Mouse (Mus musculus): Measurements from ENCODE around the gene Fam222a.
A peak's percentile ranks its signal among the peaks of the same experiment; 100 is the strongest.

Fam222a gene

DNA sequence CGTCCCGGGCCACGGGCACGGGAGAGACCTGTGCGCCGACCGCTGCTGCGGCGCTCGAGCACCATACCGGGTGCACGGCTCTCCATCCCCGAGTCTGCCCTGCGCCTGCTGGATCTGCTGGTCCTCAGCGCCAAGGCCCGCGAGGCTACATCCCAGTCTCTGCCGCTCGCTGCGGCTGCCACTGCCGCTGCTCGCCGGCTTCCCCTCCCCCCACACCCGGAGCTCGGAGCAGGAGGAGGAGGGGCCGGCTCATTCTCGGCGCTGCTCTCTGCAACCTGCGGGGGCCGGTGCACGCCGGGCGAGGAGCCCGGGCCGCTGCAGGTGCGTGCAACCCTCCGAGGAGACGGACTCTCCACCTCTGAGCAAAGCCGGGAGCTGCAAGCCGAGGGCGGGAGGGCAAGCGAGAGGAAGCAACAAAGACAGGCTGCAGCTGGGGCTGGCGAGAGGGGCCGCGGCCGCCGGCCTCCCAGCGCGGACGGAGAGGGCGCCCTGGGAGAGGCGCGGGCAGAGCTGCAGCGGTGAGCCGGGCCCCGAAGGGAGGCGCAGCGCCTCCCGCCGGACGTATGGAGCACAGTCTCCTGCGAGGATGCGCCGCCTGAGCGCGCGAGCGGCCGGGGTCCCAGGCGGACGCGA lies at the start of gene Fam222a:
Gene Fam222a (plus strand): TSS at position 452 of the 633 bp plus-strand sequence.
- peak; percentile 79 to 90 for DNase-seq

DNA sequence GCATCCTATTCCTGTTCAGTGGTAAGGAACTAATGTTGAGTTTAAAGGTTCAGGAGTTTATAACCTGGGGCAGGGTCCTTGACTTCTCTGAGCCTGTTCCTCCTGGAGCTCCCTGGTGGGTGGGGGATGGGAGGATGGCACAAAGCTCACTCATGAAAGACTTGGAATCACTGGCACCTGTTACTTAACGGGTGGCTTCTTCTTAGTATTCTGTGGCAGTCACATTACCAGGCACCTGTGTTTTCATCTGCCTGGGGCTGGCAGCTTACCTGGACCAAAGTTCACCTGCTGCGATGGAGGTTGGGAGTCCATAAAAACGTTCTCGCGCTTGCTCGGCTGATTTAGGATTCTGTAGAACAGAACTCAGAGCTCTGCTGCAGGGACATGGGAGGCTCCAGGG lies 39.5 kb upstream of the Fam222a start:
- DNase-seq = peak; percentile 26 to 78

DNA sequence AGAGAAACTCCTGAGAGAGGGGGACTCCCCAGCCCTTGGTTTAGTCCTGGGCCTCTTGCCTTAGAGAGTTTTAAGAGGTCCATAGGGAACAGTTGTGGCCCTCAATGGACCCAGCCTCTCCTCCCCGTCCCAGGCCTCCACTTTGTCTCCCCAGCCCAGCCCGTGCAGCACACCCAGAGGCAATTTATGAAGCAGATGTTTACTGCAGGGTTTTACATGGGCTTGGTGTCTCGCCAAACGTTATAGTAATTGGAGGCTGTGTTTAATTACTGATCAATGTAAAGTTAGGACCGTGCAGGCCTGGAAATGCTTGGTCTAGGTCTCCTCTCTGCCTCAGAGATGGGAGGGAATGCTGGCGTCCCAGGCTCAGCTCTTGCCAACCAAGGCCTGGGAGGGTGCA lies 37.5 kb upstream of the Fam222a start:
- DNase-seq = no peak

DNA sequence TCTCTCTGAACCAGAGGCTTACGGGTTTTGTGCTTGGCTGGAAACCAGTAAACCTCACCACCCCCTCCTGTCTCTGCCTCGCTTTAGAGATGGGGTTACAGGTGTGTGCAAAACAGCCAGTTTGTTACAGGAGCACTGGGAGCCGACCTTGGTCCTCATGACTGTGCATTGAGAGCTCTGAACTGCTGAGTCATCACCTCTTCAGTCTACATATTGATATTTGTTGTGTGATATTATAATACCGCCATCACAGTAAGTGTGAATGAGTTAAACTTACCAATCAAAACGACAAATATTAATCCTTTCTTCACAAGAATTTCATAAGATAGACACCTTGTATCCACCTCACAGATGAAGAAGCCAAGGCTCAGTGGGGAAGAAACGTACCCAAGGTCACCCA lies 35.8 kb upstream of the Fam222a start:
- no peak for DNase-seq

DNA sequence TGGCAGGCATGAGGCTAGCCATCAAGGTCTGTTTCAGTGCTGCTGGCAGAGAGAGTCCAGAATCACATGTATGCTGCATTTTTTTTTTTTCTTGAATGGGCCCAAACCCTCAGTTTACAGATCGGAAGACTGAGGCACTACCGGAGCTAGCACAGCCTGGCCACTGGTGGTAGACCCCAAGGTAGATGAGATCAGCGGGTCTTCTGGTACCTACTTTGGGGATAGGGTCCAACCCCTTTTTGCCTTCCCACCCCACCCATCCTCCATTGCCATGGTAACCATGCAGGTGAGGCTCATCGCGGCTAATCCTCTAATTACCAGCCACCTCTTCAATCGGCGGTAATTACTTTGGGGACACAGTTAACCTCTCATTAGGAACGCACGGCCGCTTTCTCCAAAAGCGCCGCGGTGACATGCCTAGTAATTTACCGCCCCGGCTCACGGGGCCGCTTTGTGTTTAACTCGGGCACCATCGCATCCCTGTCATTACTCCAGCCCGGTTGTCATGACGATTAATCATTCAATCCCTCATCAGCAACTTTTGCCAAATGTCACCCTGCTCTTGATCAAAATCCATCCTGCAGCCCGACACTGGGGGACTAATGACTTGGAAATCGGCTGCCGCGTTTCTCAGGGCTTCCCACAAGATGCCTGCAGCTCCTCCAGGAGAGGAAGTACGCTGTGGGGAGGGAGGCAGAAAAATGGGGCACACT lies 30.4 kb upstream of the Fam222a start:
- no peak for DNase-seq

DNA sequence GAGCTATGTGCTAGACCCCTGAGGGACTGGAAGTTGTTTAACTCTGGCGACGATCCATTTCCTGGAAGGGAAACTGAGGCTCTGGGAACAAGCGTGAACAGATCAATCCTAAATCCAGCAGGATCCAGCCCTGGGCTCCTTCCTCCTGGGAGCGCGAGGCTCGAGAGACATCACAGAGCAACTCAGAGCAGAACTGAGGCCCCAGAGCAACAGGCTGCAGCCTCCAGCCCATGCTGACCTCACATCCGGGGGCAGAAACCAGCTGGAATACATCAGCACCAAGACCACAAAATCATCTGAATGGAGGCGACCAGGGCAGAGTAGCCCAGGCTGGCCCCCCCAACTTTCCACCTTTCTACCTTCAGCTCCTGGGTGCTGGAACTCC lies 29.8 kb upstream of the Fam222a start:
- DNase-seq = peak; percentile 32 to 53

DNA sequence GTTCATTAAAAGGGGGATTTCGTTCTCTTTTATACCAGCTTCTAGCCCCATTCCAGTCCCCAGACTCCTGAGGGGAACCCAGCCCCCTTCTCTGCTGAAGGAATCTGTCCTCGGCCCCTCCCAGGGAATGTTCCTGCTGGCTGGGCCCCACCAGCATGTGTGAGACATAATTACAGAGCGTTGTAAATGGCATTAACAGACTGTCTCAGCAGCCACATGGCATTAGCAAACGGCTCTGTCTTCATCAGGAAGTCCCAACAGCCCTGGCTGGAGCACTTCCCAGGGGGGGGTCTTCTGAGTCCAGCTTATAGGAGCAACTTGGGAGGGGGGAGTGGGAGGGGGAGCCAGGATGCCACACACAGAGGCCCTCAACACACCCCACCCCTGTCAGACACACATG lies 29.1 kb upstream of the Fam222a start:
- DNase-seq = no peak

DNA sequence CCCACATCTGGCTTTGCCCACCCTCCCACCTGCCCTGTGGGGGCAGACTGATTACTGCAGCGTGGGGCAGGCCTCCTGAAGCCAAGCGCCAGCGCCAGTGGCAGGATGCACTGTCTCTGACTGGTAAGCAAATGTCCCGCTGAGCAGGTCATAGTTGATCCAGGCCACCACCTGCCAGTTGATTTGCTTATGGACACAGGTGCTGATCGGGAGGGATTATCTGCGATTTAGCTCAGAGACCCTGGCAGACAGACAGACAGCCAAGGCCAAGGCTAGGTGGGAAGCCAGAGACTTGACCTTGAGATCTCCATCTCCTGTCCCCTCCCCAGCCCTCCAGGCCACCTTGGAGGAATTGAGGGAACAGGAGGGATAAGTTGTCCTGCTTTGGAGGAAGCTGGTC lies 28.1 kb upstream of the Fam222a start:
- no peak for DNase-seq

DNA sequence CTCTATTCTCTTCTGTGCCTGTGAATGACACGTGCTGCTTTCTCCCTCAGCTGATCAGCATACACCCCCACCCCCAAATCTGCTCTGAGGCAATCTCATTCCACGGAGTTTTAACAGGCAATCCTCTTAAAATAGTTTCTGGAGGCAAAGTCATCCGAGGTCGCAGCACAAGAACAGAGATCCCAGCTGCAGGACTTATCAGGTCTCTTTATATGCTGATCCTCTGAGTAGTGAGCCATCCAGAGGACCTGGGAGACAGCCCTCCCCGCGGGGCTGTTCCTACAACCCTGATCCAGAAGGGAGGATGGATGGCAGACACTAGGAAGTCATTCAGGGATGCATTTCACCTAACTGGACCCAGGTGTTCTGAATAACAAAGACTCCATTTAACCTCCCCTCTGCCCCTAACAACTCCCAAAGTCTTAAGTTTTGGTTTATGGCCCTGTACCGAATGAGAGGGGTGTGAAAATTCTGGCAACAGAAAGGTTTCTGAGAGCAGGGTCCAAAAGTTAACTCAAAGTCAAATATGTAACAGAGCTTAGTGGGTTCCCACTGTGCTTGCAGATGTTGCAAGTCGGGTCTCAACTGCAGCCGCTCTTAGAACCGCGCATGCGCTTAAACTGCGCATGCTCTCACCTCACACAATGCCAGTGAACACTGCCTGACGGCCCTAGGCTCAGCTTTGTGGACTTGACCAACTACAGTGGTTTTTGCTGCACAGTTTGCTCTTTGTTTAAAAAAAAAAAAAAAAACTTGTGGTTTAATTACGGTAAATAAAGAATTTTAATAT lies 26.0 kb upstream of the Fam222a start:
- DNase-seq = no peak

DNA sequence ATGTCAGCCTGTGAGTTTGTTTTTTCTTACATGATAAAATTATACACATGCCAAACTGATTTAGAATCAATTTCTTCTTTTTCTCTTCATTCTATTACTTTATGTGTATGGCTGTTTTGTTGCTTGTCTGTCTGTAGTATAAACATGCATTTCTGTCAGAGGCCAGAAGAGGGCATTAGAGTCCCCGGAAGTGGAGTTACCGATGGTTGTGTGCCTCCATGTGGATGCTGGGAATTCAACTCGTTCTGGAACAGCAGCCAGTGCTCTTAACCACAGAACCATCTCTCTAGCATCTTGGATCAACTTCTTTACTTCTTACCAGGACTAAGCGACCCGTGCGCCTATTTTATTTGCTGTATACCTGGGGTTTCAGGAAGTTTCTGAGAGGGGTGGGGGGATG lies 24.2 kb upstream of the Fam222a start:
- no peak for DNase-seq

DNA sequence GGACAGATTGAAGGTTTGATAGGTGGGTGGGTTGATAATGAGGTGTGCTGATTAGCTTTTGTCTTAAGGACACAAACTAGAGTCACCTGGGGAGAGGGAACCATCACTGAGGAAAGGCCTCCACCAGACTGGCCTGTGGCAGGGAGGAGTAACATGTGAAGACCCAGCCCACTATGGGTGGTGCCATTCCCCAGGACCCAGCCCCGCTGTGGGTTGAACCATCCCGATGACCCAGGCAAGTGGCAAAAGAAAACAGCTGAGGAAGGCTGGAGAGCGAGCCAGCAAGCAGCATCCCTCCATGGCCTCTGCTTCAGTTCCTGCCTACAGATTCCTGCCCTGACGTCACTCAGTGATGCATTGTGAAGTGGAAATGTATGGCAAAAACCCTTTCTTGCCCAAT lies 23.6 kb upstream of the Fam222a start:
- DNase-seq = no peak

DNA sequence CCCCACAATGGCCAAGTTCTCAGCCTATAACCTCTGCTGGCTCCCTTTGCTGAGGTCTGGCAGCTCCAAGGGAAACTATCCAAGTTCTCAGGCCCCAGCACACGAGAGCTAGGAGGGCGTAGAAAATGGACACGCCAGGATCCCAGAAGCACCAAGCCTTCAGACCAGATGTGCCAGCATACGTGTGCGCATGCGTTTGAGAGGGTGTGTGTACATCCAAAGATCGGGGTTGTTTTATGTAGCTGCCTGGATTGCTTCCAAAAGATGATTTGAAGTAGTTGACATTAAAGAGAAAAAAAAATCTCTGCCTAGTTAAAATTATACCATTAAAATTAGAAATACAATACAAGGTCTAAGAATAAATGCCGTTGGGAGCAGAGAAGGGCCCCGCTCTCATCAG lies 22.7 kb upstream of the Fam222a start:
- no peak for DNase-seq

DNA sequence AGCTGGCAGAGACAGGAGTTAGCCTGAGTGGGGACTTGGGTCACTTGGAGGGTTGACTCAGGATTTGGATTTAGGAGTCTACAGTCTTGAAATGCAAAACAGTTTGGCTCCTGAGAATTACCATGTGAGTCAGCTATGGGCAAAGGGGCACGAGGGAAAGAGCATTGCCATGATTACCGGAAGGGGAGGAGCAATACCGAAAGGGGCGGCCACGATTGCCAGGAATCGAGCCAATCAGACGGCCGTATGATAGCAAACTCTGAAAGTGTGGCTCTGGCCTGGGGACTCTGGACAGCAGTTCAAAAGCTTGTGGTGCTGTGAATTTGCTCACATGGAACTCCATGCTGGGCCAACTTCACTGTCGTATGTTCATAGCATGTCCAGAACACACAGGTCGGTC lies 18.8 kb upstream of the Fam222a start:
- DNase-seq = no peak

DNA sequence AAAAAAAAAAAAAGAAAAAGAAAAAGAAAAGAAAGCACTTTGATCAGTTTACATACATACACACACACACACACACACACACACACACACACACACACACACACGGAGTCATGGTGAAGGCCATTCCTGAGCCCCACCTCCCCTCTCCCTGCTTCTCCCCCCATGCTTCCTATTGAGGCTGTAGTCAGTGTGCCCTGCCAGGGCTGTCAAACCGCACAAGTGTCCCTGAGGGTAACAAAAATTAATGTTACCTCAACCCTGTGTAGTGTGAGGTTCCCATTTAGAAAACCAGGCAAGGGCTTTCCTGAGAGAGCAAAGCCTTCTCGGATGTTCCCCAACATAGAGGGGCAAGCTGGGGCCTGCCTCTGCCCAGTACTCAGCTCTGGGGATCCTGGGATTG lies 18.0 kb upstream of the Fam222a start:
- DNase-seq = no peak

DNA sequence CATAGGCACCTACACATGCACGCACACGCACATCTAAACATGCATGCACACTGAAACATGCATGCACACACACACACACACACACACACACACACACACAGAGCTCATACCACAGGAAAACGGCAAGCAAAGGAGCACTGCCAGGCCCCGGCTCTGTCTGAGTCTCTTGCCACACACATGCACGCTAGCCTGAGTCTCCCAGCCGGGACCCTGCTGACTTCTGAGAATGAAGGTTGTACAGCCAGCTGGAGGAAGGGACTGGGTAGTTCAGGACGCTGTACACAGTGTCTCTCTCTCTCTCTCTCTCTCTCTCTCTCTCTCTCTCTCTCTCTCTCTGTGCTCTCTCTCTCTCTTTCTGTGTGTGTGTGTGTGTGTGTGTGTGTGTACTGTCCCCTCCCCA lies 17.4 kb upstream of the Fam222a start:
- no peak for DNase-seq

DNA sequence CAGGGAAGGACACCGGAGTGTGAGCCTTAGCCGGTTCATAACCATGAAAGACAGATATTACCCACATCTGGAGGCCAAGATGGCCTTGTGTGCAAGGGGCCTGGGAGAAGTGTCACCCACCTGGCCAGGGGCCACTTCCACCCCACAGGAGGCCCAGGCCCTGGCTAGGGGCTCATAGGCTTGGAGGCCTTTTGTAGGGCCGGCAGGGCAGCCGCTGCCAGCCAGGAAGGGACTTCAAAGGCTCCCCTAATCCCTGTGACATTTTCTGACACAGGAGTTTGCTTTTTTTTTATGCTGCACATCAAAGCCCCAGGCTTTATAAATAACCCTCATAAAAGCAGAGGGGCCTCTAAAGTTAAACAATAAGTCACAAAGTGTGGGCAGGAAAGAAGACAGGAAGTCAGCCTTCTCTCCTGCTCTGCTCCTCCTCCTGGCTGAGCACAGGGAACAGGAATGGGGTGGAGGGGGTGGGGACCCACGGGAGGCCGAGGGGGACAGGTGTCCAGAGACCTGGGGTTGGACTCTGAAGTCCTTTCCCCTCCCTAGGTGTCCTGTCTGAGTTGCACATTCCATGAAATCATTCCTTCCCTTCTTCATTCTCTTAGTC lies 16.8 kb upstream of the Fam222a start:
- DNase-seq = no peak

DNA sequence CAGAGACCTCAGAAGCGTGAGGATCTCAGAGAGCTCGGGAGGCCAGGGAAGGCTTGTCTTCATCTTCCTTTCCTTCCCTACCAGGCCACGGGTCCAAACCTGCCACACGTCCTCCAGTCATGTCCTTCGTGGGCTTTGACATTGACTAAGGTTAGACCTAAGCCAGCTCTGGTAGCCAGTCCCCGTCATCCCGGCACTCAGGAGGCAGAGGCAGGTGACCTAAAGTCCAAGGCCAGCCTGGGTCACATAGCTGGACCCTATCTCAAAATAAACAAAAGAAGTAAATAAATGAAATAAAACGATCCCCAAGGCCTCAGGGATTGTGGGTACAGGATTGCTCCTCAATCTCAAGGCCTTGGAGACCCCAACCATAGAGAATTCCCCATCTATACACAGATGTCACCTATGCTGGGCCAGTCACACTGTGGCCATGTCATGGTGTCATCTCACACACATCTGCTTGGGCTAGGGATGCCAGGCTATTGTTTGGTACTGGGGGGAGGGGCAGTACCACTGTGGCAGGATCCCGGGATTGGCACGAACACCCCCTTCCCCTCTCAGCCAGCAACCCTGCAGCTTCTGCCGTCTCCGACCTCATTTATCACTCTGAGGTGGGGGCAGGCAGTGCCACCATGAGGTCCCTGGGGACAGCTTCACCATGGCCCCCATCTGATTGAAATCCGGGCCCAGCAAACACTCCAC lies 15.2 kb upstream of the Fam222a start:
- no peak for DNase-seq

DNA sequence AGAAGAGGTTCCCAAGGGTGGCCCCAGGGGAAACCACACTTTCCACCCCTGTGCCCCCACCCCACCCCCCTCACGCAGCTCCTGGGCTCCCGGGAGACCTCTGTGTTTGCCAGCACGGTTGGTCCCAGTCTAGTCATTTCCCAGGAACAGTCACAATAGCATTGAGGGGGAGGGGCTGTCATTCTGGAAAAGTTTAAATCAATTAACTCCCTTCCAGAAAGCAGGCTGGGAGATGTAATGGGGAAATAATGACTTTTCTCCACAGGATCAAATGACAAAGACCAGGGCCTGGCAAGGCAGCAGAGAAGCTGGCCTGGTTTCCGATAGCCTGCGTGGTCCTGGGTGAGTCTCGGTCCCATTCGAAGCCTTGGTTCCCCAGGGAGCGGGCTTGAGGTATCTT lies 14.1 kb upstream of the Fam222a start:
- no peak for DNase-seq

DNA sequence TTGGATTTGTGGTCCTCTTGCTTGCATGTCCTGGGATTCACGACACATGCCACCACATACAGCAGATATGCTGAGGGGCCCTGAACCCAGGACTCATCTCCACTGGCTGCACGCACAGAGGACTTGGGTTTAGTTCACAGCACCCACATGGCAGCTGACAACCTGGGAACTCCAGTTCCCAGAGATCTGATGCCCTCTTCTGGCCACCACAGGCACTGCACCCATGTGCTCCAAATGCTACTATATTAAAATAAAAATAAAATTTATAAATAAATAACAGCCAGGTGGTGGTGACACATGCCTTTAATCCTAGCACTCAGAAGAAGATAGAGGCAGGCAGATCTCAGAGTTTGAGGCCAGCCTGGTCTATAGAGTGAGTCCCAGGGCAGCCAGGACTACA lies 12.4 kb upstream of the Fam222a start:
- no peak for DNase-seq

DNA sequence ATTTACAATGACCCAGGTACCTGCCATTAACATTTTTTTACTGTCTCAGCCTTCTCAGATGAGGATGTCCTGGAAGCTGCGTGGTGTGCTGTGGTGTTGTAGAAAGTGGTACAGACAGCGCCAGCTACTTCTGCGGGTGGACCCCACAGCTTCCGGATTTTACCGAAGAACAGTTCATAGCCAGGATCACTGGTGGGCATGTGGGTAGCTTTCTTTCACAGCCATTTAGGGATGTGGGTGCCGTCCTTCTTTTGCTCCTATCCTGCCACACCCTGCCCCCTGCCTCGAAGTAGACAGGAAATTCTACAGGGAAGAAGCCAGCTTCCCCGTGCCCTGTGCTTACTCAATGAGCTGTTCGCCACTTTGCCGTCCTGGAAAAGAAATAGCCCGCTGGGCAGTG lies 11.7 kb upstream of the Fam222a start:
- DNase-seq = no peak

DNA sequence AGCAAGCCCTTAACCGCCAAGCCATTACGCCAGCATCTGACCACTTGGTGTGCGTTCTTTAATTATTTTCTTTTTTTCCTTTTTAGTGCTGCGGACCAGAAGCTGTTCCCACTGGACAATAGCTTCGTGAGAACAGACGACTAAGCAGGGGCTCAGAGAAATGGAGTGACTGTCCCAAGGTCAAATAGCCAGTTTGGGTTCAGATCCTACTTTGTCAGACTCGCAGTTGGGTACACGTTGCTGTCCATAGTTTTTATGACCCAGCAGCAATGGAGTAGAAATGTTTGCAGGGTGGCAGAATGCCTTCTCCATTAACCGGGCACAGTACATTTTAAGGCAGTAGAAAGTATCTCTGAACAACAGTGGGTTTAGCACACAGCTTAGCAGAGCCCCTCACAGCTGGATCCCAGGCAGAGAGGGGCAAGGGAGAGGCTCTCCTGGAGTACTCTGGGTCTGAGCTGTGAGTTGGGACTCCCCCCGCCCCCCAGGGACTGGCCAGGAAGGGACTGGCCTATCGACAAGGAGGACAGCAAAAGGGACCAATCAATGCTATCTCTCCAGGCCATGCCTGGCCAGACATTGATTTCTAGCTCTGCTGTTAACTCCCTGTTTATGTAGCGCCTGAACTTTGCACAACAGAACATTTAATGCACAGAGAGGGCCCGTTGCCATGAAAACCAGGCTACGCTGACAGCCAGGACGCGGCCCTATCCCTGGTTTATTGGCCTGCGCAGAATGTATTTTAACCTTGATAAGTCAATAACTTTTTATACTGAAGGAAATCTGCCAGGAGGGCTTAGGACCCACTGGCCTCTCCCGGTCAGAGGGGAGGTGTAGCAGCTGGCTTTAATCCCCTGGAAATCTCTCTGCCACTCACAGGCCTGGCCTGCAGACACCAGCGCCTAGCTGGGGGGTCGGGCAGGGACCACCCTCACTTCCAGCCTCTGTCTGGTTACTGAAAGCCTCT lies 9.8 kb upstream of the Fam222a start:
- no peak for DNase-seq

DNA sequence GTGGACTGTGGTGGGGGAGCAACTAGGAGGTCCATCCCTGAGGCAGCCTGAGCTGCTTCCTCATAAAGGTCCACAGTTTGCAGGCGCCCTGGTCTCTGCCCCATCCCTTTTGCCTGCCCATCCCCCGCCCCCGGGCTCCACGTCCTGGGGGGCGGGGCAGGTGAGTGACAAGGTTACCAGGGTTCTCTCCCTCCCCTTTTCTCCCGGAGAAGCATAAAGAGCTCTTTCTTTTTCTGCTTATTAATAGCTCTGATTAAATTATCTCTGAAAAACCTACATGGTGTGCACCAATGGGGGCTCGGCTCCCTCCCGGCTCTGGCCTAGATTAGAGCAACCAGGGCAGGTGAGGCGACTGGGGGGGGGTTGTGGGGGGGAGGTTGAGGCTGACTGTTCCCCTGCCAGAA lies 7.3 kb upstream of the Fam222a start:
- DNase-seq = peak in 1 of 2 experiments; percentile 61

Measured in kidney, postnatal 25 days (tissue).